Mouse (Mus musculus) hematopoietic stem cell, adult 5-6 weeks (primary cell): Measurements from ENCODE around the gene Ube2u. TPM values are rescaled to one million over a fixed set of nuclear protein-coding genes. Genes with fewer than 3 reads are reported as not detected.

Experiments
- ATAC-seq, 2 experiments: fragments of 125-278 bp in 1 of 2; replicated peaks in 1 of 2; 2 replicates each; pipeline ENCODE4 v1.8.0; 2016 to 2017; ENCODE audit warnings: inconsistent platforms in 2 of 2, mild to moderate bottlenecking in 2 of 2, moderate number of reproducible peaks in 2 of 2, low read depth in 1 of 2, moderate TSS enrichment in 1 of 2; ENCODE audit not compliant: low FRiP score in 2 of 2, poor library complexity in 2 of 2, severe bottlenecking in 2 of 2, insufficient read depth in 1 of 2, low TSS enrichment in 1 of 2
- total RNA-seq: library from RNA; stranded (forward); fragments of 172-1452, 232-1000 nt; gene quantifications from 2 replicates; pipeline ENCODE4 v1.2.3, GENCODE M21; 2017

The Ube2u gene
- total RNA-seq, 1 experiment from 2014 or later: not detected

GRCm38 (mm10) chr4:100527554-100528001 is 48.9 kb downstream of the Ube2u start:
- ATAC-seq: peak in 1 of 2 experiments; percentile 37; a peak in 1 of 4 replicates

- 0 out of 4 replicates have a peak, but pooled peaks of 1 of the 2 experiments have one; percentile 22 for ATAC-seq
Observed at GRCm38 (mm10) chr4:100533607-100534006, 55.0 kb downstream of the Ube2u start.

- no peak for ATAC-seq
Observed at GRCm38 (mm10) chr4:100534946-100535345, 56.3 kb downstream of the Ube2u start.

- ATAC-seq: peak in 1 of 2 experiments; percentile 45; a peak in 1 of 4 replicates
Observed at GRCm38 (mm10) chr4:100537898-100538297, 59.2 kb downstream of the Ube2u start.

GRCm38 (mm10) chr4:100539483-100539882 is 60.8 kb downstream of the Ube2u start:
- no peak for ATAC-seq

- ATAC-seq: peak; percentile 87 to 95
Observed at GRCm38 (mm10) chr4:100547905-100548304, 69.3 kb downstream of the Ube2u start.

GRCm38 (mm10) chr4:100553296-100553695 is 74.6 kb downstream of the Ube2u start:
- ATAC-seq: no peak

GRCm38 (mm10) chr4:100588236-100589206 is 109.9 kb downstream of the Ube2u start:
- ATAC-seq: peak; percentile 78 to 82

GRCm38 (mm10) chr4:100595771-100596170 is 117.1 kb downstream of the Ube2u start:
- no peak for ATAC-seq

GRCm38 (mm10) chr4:100596630-100597029 is 118.0 kb downstream of the Ube2u start:
- ATAC-seq: no peak

GRCm38 (mm10) chr4:100597049-100597448 is 118.4 kb downstream of the Ube2u start:
- no peak for ATAC-seq
